Mouse (Mus musculus): Measurements from ENCODE around the gene Zfp781. TPM values are rescaled to one million over a fixed set of nuclear protein-coding genes. Genes with fewer than 3 reads are reported as not detected.

The Zfp781 gene
- polyA plus RNA-seq (2012; rRNA removed) = 4.2 and 4.4 TPM in 2 replicates

DNA sequence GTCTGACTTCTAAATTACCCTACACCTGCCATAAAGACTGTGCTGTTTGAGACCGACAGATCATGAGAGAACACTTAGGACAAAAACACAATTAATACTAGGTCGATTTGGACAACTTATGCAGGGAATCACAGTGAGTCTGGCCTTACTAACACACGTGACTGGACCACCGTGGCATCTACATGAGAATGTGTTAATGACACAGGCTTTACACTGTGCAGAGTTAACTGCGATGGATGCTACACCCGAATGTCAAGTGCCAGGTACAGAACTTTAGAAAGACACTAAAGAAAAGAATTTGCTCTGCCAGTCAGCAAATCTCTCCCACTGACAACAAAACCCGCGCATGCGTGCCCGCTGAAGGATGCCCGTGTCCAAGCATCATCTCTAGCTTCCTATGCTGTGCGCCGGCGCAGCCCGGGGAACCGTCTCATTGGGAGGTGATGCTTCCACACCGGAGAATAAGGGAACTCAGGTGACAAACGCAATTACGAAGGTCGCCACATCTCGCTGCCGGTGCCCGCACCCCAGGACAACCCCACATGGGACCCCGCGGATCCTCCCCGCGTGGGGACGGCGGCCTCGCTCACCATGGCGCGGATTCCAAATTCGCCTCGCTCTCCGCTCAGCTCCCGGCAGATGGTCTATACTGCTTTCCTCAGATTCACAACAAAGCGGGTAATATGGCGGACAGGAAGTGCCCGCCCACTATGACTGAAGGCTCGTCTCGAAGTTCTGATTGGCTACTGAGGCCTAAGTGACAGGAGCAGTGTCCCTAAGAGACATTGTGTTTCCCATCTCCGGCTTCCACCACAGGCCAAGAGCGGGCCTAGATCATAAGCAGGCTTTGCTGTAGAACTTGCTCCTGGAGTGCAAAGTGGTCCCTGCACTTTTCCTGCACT, at the start of gene Zfp781:
Zfp781 (minus strand) TSS at position 639 of the 902 bp plus-strand sequence.

DNA sequence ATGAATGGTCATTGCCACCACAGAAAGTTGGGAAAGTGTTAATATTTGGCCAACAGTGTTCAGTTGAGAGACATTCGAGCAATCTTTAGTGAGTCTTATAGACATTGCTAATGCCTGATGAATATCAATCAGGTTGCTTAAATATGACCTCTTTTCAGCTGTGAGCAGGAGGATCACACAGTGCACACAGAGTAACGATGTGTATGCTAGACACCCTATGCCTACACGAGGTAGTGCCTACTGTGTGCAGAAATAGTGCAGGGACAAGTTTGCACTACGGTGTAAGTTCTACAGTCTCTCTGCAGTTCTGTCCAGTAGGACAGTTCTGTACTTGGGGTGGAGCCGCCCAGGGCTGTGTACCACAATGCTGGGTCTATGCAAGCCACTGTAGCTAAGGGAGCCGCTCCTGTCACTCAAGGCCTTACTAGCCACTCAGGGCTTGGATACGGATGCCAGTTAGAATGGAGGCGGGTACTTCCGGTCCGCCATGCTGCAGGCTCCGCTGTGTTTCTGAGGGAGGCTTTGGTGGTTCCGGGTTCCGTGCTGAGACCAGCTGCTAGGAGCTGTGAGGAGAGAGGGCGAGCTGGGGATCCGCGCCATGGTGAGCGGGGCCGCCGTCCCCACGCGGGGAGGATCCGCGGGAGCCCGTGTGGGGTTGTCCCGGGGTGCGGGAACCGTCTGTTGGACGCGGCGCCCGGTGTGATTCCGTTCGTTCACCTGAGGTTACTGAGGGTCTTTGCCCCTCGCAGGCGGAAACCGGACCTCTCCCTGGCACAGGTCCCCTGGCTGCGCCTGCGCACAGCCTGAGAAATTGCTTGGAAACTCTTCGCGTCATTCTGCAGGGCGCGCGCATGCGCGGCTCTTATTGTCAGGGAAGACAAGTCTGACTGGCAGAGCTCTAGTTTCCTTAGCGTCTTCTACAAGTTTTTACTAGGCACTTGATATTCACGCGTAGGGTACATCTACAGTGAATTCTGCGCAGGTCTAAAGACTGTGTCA, 66.6 kb downstream of the Zfp781 start, which contains the start of gene Gm32687:
Gm32687 (plus strand) TSS at position 526 of the 999 bp plus-strand sequence.

Other genes with a start within 250 kb of the Zfp781 start
- gene Zfp433, start 225.7 kb downstream of the Zfp781 start, polyA plus RNA-seq (2012; rRNA removed) = 6.7 and 7.2 TPM in 2 replicates
- gene Gm3055, start 159.3 kb downstream of the Zfp781 start, polyA plus RNA-seq (2012; rRNA removed) = 11.3 and 14.0 TPM in 2 replicates
- 0.56 and 0.82 TPM in 2 replicates for gene Gm4767, start 118.3 kb downstream of the Zfp781 start, polyA plus RNA-seq (2012; rRNA removed)
- gene Gm32687, start 66.5 kb downstream of the Zfp781 start, polyA plus RNA-seq (2012; rRNA removed) = 5.6 and 6.8 TPM in 2 replicates
- 10.2 and 10.6 TPM in 2 replicates for gene Zfp873, start 117.6 kb upstream of the Zfp781 start, polyA plus RNA-seq (2012; rRNA removed)
- 3.3 and 3.5 TPM in 2 replicates for gene BC024063, start 152.9 kb upstream of the Zfp781 start, polyA plus RNA-seq (2012; rRNA removed)
- 4.1 and 4.5 TPM in 2 replicates for gene AU041133, start 197.5 kb upstream of the Zfp781 start, polyA plus RNA-seq (2012; rRNA removed)